Comparison of ENCODE assay signal across 20 mouse cellular contexts in the genomic region with DNA sequence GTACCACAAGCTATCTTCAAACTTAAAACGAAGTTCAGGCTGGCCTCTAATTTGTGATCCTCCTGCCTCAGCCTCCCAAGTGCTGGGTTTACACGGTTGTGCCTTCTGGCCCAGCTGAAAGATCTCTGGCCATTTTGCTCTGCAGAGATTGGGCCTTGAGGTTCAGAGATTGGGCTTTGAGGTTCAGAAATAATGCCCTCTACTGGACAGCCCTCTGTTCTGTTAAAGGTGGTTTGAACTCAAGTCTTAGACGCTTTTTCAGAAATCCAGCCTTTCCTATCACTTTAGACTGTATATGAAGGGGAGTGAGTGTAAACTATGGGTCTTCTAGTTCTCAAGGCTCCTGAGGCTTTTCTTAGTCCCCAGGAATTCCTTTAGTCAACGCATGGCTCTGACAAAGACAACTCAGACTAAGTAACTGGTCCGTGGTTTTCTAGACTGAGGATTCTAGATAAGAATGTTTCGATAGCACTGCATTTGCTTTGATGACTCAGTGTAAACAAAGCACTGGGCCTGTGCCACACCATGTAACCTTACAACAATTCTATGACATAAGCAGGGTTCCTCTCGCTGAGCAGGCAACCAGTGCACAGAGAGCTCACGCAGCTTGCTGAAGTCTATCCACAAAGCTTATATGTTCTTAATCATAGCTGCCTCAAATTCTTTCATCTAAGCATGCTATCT.
A peak's percentile ranks its signal among the peaks of the same experiment; 100 is the strongest.
DNase-seq lines count a peak whose midpoint lies in the region; ATAC-seq and TF ChIP-seq lines count a peak whose summit lies in the region.
"Had no signal": no experiment of that assay in that cellular context is flagged by ENCODE, and none has a peak within 500 bp of the region (broad histone marks: within the 10 kb centered on the region; RNA-seq: fewer than 3 reads in every experiment).

No protein-coding gene starts in this region.

- no peak overlapping the region for H3K4me3 ChIP-seq in kidney, postnatal 0 days (replicated peaks; ENCODE audit: low read depth, low read length)
- H3K4me3 ChIP-seq in kidney, embryonic 14.5 days (ENCODE audit: low read length), result no peak overlapping the region
- H3K4me3 ChIP-seq in CH12.LX (replicated peaks in 1 of 3; ENCODE audit: low read depth in 2 of 3, low read length in 2 of 3, poor library complexity in 1 of 3), result no peak overlapping the region
- no peak overlapping the region for H3K4me3 ChIP-seq in intestine, embryonic 16.5 days (ENCODE audit: low read length)
- H3K4me3 ChIP-seq in embryonic facial prominence, embryonic 10.5 days, result no peak overlapping the region
- H3K4me3 ChIP-seq: midbrain, embryonic 12.5 days; neural tube, embryonic 15.5 days had no signal

- peak; percentile 51 for TF ChIP-seq RAD21 in CH12.LX (IDR thresholded peaks at IDR 0.05; ENCODE audit: low read depth, low read length)

- no peaks in the 10 kb centered on the region for H3K4me1 ChIP-seq in kidney, postnatal 0 days (replicated peaks; ENCODE audit: insufficient read depth, low read length)
- H3K4me1 ChIP-seq in kidney, embryonic 14.5 days (ENCODE audit: control insufficient read depth, insufficient read depth, low read length), result no peaks in the 10 kb centered on the region
- peaks cover 5 to 26% of the 10 kb centered on the region in 2 experiments; a peak in 3 of 4 replicates for H3K4me1 ChIP-seq in CH12.LX (ENCODE audit: control insufficient read depth in 1 of 2, insufficient read depth in 2 of 2)
- H3K4me1 ChIP-seq in intestine, embryonic 16.5 days (ENCODE audit: control insufficient read depth, insufficient read depth, low read length), result no peaks in the 10 kb centered on the region
- H3K4me1 ChIP-seq in embryonic facial prominence, embryonic 10.5 days, result no peaks in the 10 kb centered on the region
- H3K4me1 ChIP-seq: midbrain, embryonic 12.5 days; neural tube, embryonic 15.5 days had no signal

- H3K79me2 ChIP-seq in CH12.LX (replicated peaks; ENCODE audit: control insufficient read depth, extremely low read depth, insufficient read depth, poor library complexity, severe bottlenecking), result no peaks in the 10 kb centered on the region

- in situ Hi-C loops in CH12.LX (cut with MboI; ENCODE audit: low pct_ligation_motif_present, low pct_unique_long_range_greater_than_20kb, low sequenced_read_pairs), result no loop called here

- no peaks in the 10 kb centered on the region for H3K36me3 ChIP-seq in kidney, postnatal 0 days (ENCODE audit: insufficient read depth, low read length)
- H3K36me3 ChIP-seq in kidney, embryonic 14.5 days (ENCODE audit: control insufficient read depth, insufficient read depth, low read length), result no peaks in the 10 kb centered on the region
- H3K36me3 ChIP-seq in CH12.LX (replicated peaks in 1 of 2; ENCODE audit: control insufficient read depth in 1 of 2, insufficient read depth in 1 of 2, low read length in 1 of 2), result no peaks in the 10 kb centered on the region
- no peaks in the 10 kb centered on the region for H3K36me3 ChIP-seq in intestine, embryonic 16.5 days (ENCODE audit: control insufficient read depth, insufficient read depth, low read length)
- no peaks in the 10 kb centered on the region for H3K36me3 ChIP-seq in embryonic facial prominence, embryonic 10.5 days (replicated peaks)
- H3K36me3 ChIP-seq: midbrain, embryonic 12.5 days; neural tube, embryonic 15.5 days had no signal

- no peak overlapping the region for H3K4me2 ChIP-seq in kidney, postnatal 0 days (ENCODE audit: low read length)
- H3K4me2 ChIP-seq in kidney, embryonic 14.5 days (replicated peaks; ENCODE audit: low read depth, low read length), result no peak overlapping the region
- no peak overlapping the region for H3K4me2 ChIP-seq in CH12.LX (ENCODE audit: insufficient read depth, low read depth, poor library complexity, severe bottlenecking)
- no peak overlapping the region for H3K4me2 ChIP-seq in intestine, embryonic 16.5 days (ENCODE audit: low read depth, low read length)
- H3K4me2 ChIP-seq: midbrain, embryonic 12.5 days; neural tube, embryonic 15.5 days had no signal

- WGBS in kidney, postnatal 0 days, result 84% methylated on average over 8 of the region's 8 CpGs
- 79% methylated on average over 8 of the region's 8 CpGs for whole genome bisulfite sequencing in kidney, embryonic 14.5 days
- WGBS in intestine, embryonic 16.5 days, result 65% methylated on average over 8 of the region's 8 CpGs
- WGBS in embryonic facial prominence, embryonic 10.5 days, result 85% methylated on average over 8 of the region's 8 CpGs

- dilution Hi-C loops in CH12.LX (cut with MboI; ENCODE audit: extremely low pct_ligation_motif_present, extremely low pct_unique_long_range_greater_than_20kb, low sequenced_read_pairs), result no loop called here

- H3K9ac ChIP-seq in kidney, postnatal 0 days (ENCODE audit: low read depth, low read length), result no peak overlapping the region
- H3K9ac ChIP-seq in kidney, embryonic 14.5 days (ENCODE audit: low read depth, low read length), result no peak overlapping the region
- H3K9ac ChIP-seq in CH12.LX (ENCODE audit: insufficient read depth, low read depth), result no peak overlapping the region
- H3K9ac ChIP-seq in intestine, embryonic 16.5 days (ENCODE audit: low read depth, low read length), result no peak overlapping the region
- H3K9ac ChIP-seq: forebrain, postnatal 0 days; midbrain, embryonic 12.5 days; neural tube, embryonic 15.5 days had no signal

- ATAC-seq in kidney, postnatal 0 days (replicated peaks; ENCODE audit: low FRiP score, low read depth), result no peak
- ATAC-seq in kidney, embryonic 14.5 days (ENCODE audit: low FRiP score, low TSS enrichment), result no peak
- peak; percentile 44; the same call in 1 of the 2 replicates for ATAC-seq in intestine, embryonic 16.5 days
- ATAC-seq: CD4-positive, CD25-positive, alpha-beta regulatory T cell, adult 4 months; forebrain, postnatal 0 days had no signal

- TF ChIP-seq CTCF in kidney, postnatal 0 days (IDR thresholded peaks at IDR 0.05; ENCODE audit: low read depth), result 0 out of 2 replicates have a peak, but pooled peaks have one; percentile 6
- TF ChIP-seq CTCF in CH12.LX (conservative IDR thresholded peaks at IDR 0.05 in 1 of 2, IDR thresholded peaks at IDR 0.05 in 1 of 2; ENCODE audit: low read depth in 2 of 2, low read length in 2 of 2), result peak; percentile 20 to 62; a peak in 3 of 4 replicates

- no peak overlapping the region for H3K27ac ChIP-seq in kidney, postnatal 0 days
- H3K27ac ChIP-seq in kidney, embryonic 14.5 days (ENCODE audit: low read depth, low read length), result no peak overlapping the region
- H3K27ac ChIP-seq in CH12.LX (ENCODE audit: insufficient read depth, low read depth), result no peak overlapping the region
- no peak overlapping the region for H3K27ac ChIP-seq in intestine, embryonic 16.5 days (ENCODE audit: low read length)
- no peak overlapping the region for H3K27ac ChIP-seq in embryonic facial prominence, embryonic 10.5 days (replicated peaks)
- H3K27ac ChIP-seq: midbrain, embryonic 12.5 days; neural tube, embryonic 15.5 days had no signal

- no peak for TF ChIP-seq EP300 in CH12.LX (IDR thresholded peaks at IDR 0.05; ENCODE audit: low read length)

- DNase-seq in kidney, postnatal 0 days (ENCODE audit: low spot score), result no peak
- peak; percentile 26 for DNase-seq in CH12.LX (ENCODE audit: extremely low read depth)
- peak; percentile 16 for DNase-seq in yolk sac, embryonic 10.5 days (ENCODE audit: low spot score)
- DNase-seq in heart, postnatal 25 days (ENCODE audit: low spot score), result no peak
- DNase-seq in embryonic facial prominence, embryonic 10.5 days (ENCODE audit: low spot score), result no peak
- DNase-seq: cerebellum, adult 11-12 months; cerebellum, postnatal 36 days; forebrain, postnatal 0 days; heart, adult 11 months; layer of hippocampus, postnatal 36 days; lung, adult 2 months; lung, postnatal 36 days; retina, postnatal 1 day; right cerebral cortex, postnatal 4 days; thymus, postnatal 4 days had no signal

- TF ChIP-seq POLR2A in CH12.LX (IDR thresholded peaks at IDR 0.05; ENCODE audit: low read depth, low read length), result no peak

- no peaks in the 10 kb centered on the region for H3K27me3 ChIP-seq in kidney, postnatal 0 days (ENCODE audit: insufficient read depth, low read length)
- H3K27me3 ChIP-seq in kidney, embryonic 14.5 days (ENCODE audit: control insufficient read depth, insufficient read depth, low read length), result no peaks in the 10 kb centered on the region
- H3K27me3 ChIP-seq in CH12.LX (replicated peaks), result no peaks in the 10 kb centered on the region
- H3K27me3 ChIP-seq in intestine, embryonic 16.5 days (replicated peaks; ENCODE audit: control insufficient read depth, insufficient read depth, low read length), result no peaks in the 10 kb centered on the region
- no peaks in the 10 kb centered on the region for H3K27me3 ChIP-seq in embryonic facial prominence, embryonic 10.5 days (replicated peaks; ENCODE audit: low read depth, poor library complexity, severe bottlenecking)
- H3K27me3 ChIP-seq: midbrain, embryonic 12.5 days; neural tube, embryonic 15.5 days had no signal

- intact Hi-C loops in heart, postnatal 25 days (cut with DNase I), result no loop called here

- H3K9me3 ChIP-seq in kidney, postnatal 0 days (replicated peaks; ENCODE audit: low read length), result no peaks in the 10 kb centered on the region
- H3K9me3 ChIP-seq in kidney, embryonic 14.5 days (ENCODE audit: control insufficient read depth, low read length), result no peaks in the 10 kb centered on the region
- H3K9me3 ChIP-seq in CH12.LX (replicated peaks; ENCODE audit: low read length), result no peaks in the 10 kb centered on the region
- H3K9me3 ChIP-seq in intestine, embryonic 16.5 days (ENCODE audit: control insufficient read depth, low read length), result no peaks in the 10 kb centered on the region
- H3K9me3 ChIP-seq in embryonic facial prominence, embryonic 10.5 days, result no peaks in the 10 kb centered on the region
- H3K9me3 ChIP-seq: midbrain, embryonic 12.5 days; neural tube, embryonic 15.5 days had no signal

TF ChIP-seq in CH12.LX, 34 proteins besides CTCF, POLR2A, EP300 and RAD21:
- TF ChIP-seq TBP (conservative IDR thresholded peaks at IDR 0.05; ENCODE audit: low read depth, low read length) (no peak), SMC3 (IDR thresholded peaks at IDR 0.05; ENCODE audit: low read depth, low read length) (peak; percentile 58)

Comparison
In these comparisons a context has a peak if more than half of its experiments do, and no peak if none do; other contexts are left out.
1. DNase-seq: peak in CH12.LX (single experiment) and yolk sac, embryonic 10.5 days (single experiment); none in kidney, postnatal 0 days (single experiment), heart, postnatal 25 days (single experiment) and embryonic facial prominence, embryonic 10.5 days (single experiment).